Mouse (Mus musculus) MEL (cell line): ENCODE data around the gene Poc1b. TPM values are rescaled to one million over a fixed set of nuclear protein-coding genes. Genes with fewer than 3 reads are reported as not detected.

Source experiments
- DNase-seq: peaks from one replicate; pipeline ENCODE4 v3.0.0; 2011; ENCODE audit warnings: low read depth, low spot score
- H3K27ac ChIP-seq: 2 replicates; pipeline ENCODE4 v1.5.1; 2012; ENCODE audit warnings: low read depth, mild to moderate bottlenecking, control low read depth, low read length, moderate library complexity; ENCODE audit not compliant: control insufficient read depth
- H3K27me3 ChIP-seq, 2 experiments: fragments of 150-350 bp in 1 of 2; sonication (generic) in 1 of 2; 2 replicates each; pipeline ENCODE4 v1.6.1; 2012; ENCODE audit warnings: low read length in 2 of 2, mild to moderate bottlenecking in 2 of 2, improper control_type of control experiment in 1 of 2, moderate library complexity in 1 of 2; ENCODE audit not compliant: insufficient read depth in 2 of 2, control insufficient read depth in 1 of 2
- H3K36me3 ChIP-seq, 2 experiments: 2 replicates each; pipeline ENCODE4 v1.6.1; 2012 to 2014; ENCODE audit warnings: low read length in 2 of 2, improper control_type of control experiment in 1 of 2, inconsistent platforms in 1 of 2, mild to moderate bottlenecking in 1 of 2; ENCODE audit not compliant: insufficient read depth in 2 of 2, control insufficient read depth in 1 of 2
- H3K4me1 ChIP-seq, 2 experiments: fragments of 150-350 bp in 1 of 2; sonication (generic) in 1 of 2; 2 replicates each; pipeline ENCODE4 v1.6.1; 2012; ENCODE audit warnings: low read length in 2 of 2, improper control_type of control experiment in 1 of 2, mild to moderate bottlenecking in 1 of 2; ENCODE audit not compliant: insufficient read depth in 2 of 2, control insufficient read depth in 1 of 2
- H3K4me3 ChIP-seq, 2 experiments: fragments of 150-350 bp in 1 of 2; sonication (generic) in 1 of 2; 2 replicates each; pipeline ENCODE4 v1.5.1; 2012; ENCODE audit warnings: low read depth in 2 of 2, low read length in 2 of 2, mild to moderate bottlenecking in 2 of 2, moderate library complexity in 2 of 2, control low read depth in 1 of 2, improper control_type of control experiment in 1 of 2; ENCODE audit not compliant: control insufficient read depth in 1 of 2, insufficient read depth in 1 of 2
- H3K79me2 ChIP-seq: 2 replicates; pipeline ENCODE4 v1.6.1; 2012; ENCODE audit warnings: mild to moderate bottlenecking, low read length, moderate library complexity; ENCODE audit not compliant: control insufficient read depth, poor library complexity, insufficient read depth
- H3K9ac ChIP-seq: 2 replicates; pipeline ENCODE4 v1.6.1; 2012; ENCODE audit warnings: low read depth, mild to moderate bottlenecking, control low read depth, low read length, moderate library complexity; ENCODE audit not compliant: control insufficient read depth, poor library complexity, severe bottlenecking
- H3K9me3 ChIP-seq: fragments of 150-350 bp; sonication (generic); replicated peaks from 2 replicates; pipeline ENCODE4 v1.6.1; 2012; ENCODE audit warnings: mild to moderate bottlenecking, low read length, improper control_type of control experiment, moderate library complexity; ENCODE audit not compliant: insufficient read depth
- BHLHE40 ChIP-seq: IDR thresholded peaks from 2 replicates; pipeline ENCODE4 v1.6.1; 2012; ENCODE audit warnings: low read depth, mild to moderate bottlenecking, inconsistent platforms, low read length, improper control_type of control experiment, borderline replicate concordance
- CHD1 ChIP-seq: IDR thresholded peaks from 2 replicates; pipeline ENCODE4 v1.6.1; 2012; ENCODE audit warnings: low read depth, mild to moderate bottlenecking, inconsistent platforms, low read length, improper control_type of control experiment
- CHD2 ChIP-seq: IDR thresholded peaks from 2 replicates; pipeline ENCODE4 v1.6.1; 2011; ENCODE audit warnings: low read length, improper control_type of control experiment
- CTCF ChIP-seq, 3 experiments: IDR thresholded peaks in 2 of 3; conservative IDR thresholded peaks in 1 of 3; 2 replicates each; pipeline ENCODE4 v1.5.1; 2011 to 2012; ENCODE audit warnings: low read length in 3 of 3, low read depth in 2 of 3, mild to moderate bottlenecking in 2 of 3, improper control_type of control experiment in 1 of 3, inconsistent platforms in 1 of 3, mixed read lengths in 1 of 3, moderate library complexity in 1 of 3; ENCODE audit not compliant: control insufficient read depth in 1 of 3, insufficient read depth in 1 of 3, poor library complexity in 1 of 3, severe bottlenecking in 1 of 3
- GATA1 ChIP-seq: IDR thresholded peaks from 2 replicates; pipeline ENCODE4 v1.6.1; 2011; ENCODE audit warnings: low read depth, low read length, improper control_type of control experiment
- HCFC1 ChIP-seq: IDR thresholded peaks from 2 replicates; pipeline ENCODE4 v1.6.1; 2012; ENCODE audit warnings: low read depth, mild to moderate bottlenecking, inconsistent platforms, low read length, improper control_type of control experiment, moderate library complexity
- JUND ChIP-seq: IDR thresholded peaks from 2 replicates; pipeline ENCODE4 v1.6.1; 2011; ENCODE audit warnings: low read depth, mild to moderate bottlenecking, improper control_type of control experiment, low read length
- KAT2A ChIP-seq: conservative IDR thresholded peaks from 2 replicates; pipeline ENCODE4 v1.6.1; 2012; ENCODE audit warnings: low read depth, low read length, improper control_type of control experiment, inconsistent platforms
- MAZ ChIP-seq: IDR thresholded peaks from 2 replicates; pipeline ENCODE4 v1.6.1; 2012; ENCODE audit warnings: low read depth, mild to moderate bottlenecking, inconsistent platforms, low read length, improper control_type of control experiment
- MYB ChIP-seq: IDR thresholded peaks from 2 replicates; pipeline ENCODE4 v1.6.1; 2011; ENCODE audit warnings: mild to moderate bottlenecking, low read depth, low read length, improper control_type of control experiment
- NRF1 ChIP-seq: IDR thresholded peaks from 2 replicates; pipeline ENCODE4 v1.6.1; 2014; ENCODE audit warnings: low read depth, mild to moderate bottlenecking, inconsistent platforms, low read length, improper control_type of control experiment, moderate library complexity; ENCODE audit not compliant: poor library complexity, insufficient read depth, severe bottlenecking
- RAD21 ChIP-seq: IDR thresholded peaks from 2 replicates; pipeline ENCODE4 v1.6.1; 2011; ENCODE audit warnings: mild to moderate bottlenecking, low read depth, low read length, improper control_type of control experiment
- SIN3A ChIP-seq: IDR thresholded peaks from 2 replicates; pipeline ENCODE4 v1.6.1; 2012; ENCODE audit warnings: low read length, improper control_type of control experiment, inconsistent platforms
- SMC3 ChIP-seq: IDR thresholded peaks from 2 replicates; pipeline ENCODE4 v1.6.1; 2011; ENCODE audit warnings: low read depth, low read length, improper control_type of control experiment
- TBP ChIP-seq: IDR thresholded peaks from 2 replicates; pipeline ENCODE4 v1.8.0; 2011; ENCODE audit warnings: low read depth, low read length, improper control_type of control experiment
- USF1 ChIP-seq: IDR thresholded peaks from 2 replicates; pipeline ENCODE4 v1.6.1; 2014; ENCODE audit warnings: low read depth, mild to moderate bottlenecking, inconsistent platforms, low read length, improper control_type of control experiment, moderate library complexity
- USF2 ChIP-seq, 2 experiments: IDR thresholded peaks; 2 replicates each; pipeline ENCODE4 v1.6.1; 2011 to 2012; ENCODE audit warnings: improper control_type of control experiment in 2 of 2, low read length in 2 of 2, borderline replicate concordance in 1 of 2, inconsistent platforms in 1 of 2, low read depth in 1 of 2, mild to moderate bottlenecking in 1 of 2; ENCODE audit not compliant: insufficient read depth in 1 of 2
- ZC3H11A ChIP-seq: IDR thresholded peaks from 2 replicates; pipeline ENCODE4 v1.6.1; 2012; ENCODE audit warnings: low read depth, mild to moderate bottlenecking, inconsistent platforms, low read length, improper control_type of control experiment
- ZMIZ1 ChIP-seq: IDR thresholded peaks from 2 replicates; pipeline ENCODE4 v1.6.1; 2012; ENCODE audit warnings: low read depth, mild to moderate bottlenecking, inconsistent platforms, low read length, improper control_type of control experiment, moderate library complexity
- polyA plus RNA-seq, 2 experiments: library from polyadenylated mRNA; stranded (reverse) in 1 of 2; unstranded in 1 of 2; fragments of >175 nt in 1 of 2; fragments of >200 nt in 1 of 2; gene quantifications; 2 replicates each; pipeline versions ENCODE4 v1.2.1 to v1.2.4; 2012; ENCODE audit warnings: low replicate concordance in 2 of 2, low read depth in 1 of 2; ENCODE audit not compliant: insufficient read length in 2 of 2, insufficient read depth in 1 of 2, missing spikeins in 1 of 2
- total RNA-seq: library from RNA; depleted of rRNA; stranded (reverse); fragments of 300-350 nt; gene quantifications from 2 replicates; pipeline ENCODE4 v1.2.3, GENCODE M21; 2012

Poc1b gene
- total and polyA plus RNA-seq, 3 experiments = 3.3 to 15.3 TPM; not detected in 1

GRCm38 (mm10) chr10:99165751-99166282 lies 59.0 kb downstream of the Poc1b start:
- no peak overlapping the region for H3K9ac ChIP-seq
- TF ChIP-seq USF2 (IDR thresholded peaks at IDR 0.05; ENCODE audit: borderline replicate concordance in 1 of 2, insufficient read depth in 1 of 2, low read depth in 1 of 2, low read length in 2 of 2) (no peak), GATA1 (peak; percentile 49; the same call in 1 of the 2 replicates), CHD1 (no peak), SIN3A (no peak), JUND (no peak), CTCF (IDR thresholded peaks at IDR 0.05 in 2 of 3, conservative IDR thresholded peaks at IDR 0.05 in 1 of 3; ENCODE audit: control insufficient read depth in 1 of 3, insufficient read depth in 1 of 3, low read depth in 2 of 3, low read length in 3 of 3, poor library complexity in 1 of 3, severe bottlenecking in 1 of 3) (peak; percentile 18 to 58 (median 19); a peak in 3 of 6 replicates), NRF1 (no peak), ZC3H11A (peak; percentile 25; the same call in 1 of the 2 replicates), HCFC1 (no peak), SMC3 (peak; percentile 51), MAZ (no peak), TBP (no peak), MYB (no peak), BHLHE40 (no peak), USF1 (no peak), ZMIZ1 (no peak), RAD21 (no peak; the same call in none of the 2 replicates), KAT2A (no peak)
- no peaks in the 10 kb centered on the region for H3K79me2 ChIP-seq
- peak overlapping the region in 1 of 2 experiments; percentile 19; a peak in 1 of 4 replicates for H3K4me3 ChIP-seq
- peaks cover 0 to 2% of the 10 kb centered on the region in 2 experiments; a peak in 2 of 4 replicates for H3K36me3 ChIP-seq
- no peaks in the 10 kb centered on the region for H3K9me3 ChIP-seq
- H3K4me1 ChIP-seq = peaks cover 0 to 5% of the 10 kb centered on the region in 2 experiments; a peak in 1 of 4 replicates
- H3K27ac ChIP-seq = no peak overlapping the region; the same call in 1 of the 2 replicates
- H3K27me3 ChIP-seq = no peaks in the 10 kb centered on the region
- DNase-seq = peak; percentile 83

- Histone ChIP-seq H3K27ac (no peak overlapping the region), H3K27me3 (no peaks in the 10 kb centered on the region), H3K4me1 (peaks cover 0 to 5% of the 10 kb centered on the region in 2 experiments; a peak in 1 of 4 replicates), H3K9ac (no peak overlapping the region), H3K79me2 (no peaks in the 10 kb centered on the region), H3K36me3 (peaks cover 0 to 2% of the 10 kb centered on the region in 2 experiments; a peak in 2 of 4 replicates), H3K9me3 (no peaks in the 10 kb centered on the region), H3K4me3 (no peak overlapping the region)
- peak; percentile 11 for DNase-seq
- TF ChIP-seq CHD2 = no peak
- peak in 1 of 3 experiments; percentile 5; a peak in 1 of 6 replicates for TF ChIP-seq CTCF (IDR thresholded peaks at IDR 0.05 in 2 of 3, conservative IDR thresholded peaks at IDR 0.05 in 1 of 3; ENCODE audit: control insufficient read depth in 1 of 3, insufficient read depth in 1 of 3, low read depth in 2 of 3, low read length in 3 of 3, poor library complexity in 1 of 3, severe bottlenecking in 1 of 3)
Observed at GRCm38 (mm10) chr10:99166392-99166791, 59.6 kb downstream of the Poc1b start.
